Mouse (Mus musculus) spleen, adult 2 months (tissue): ENCODE data around the gene Pld5.

Source experiments
- CTCF ChIP-seq: fragments of 200-500 bp; IDR thresholded peaks from 2 replicates; pipeline ENCODE4 v1.5.1; 2011; ENCODE audit warnings: mild to moderate bottlenecking, inconsistent platforms; ENCODE audit not compliant: insufficient read depth, insufficient read length, insufficient replicate concordance; ENCODE audit errors: extremely low read depth
- POLR2A ChIP-seq: fragments of 200-500 bp; IDR thresholded peaks from 2 replicates; pipeline ENCODE4 v1.6.1; 2011; ENCODE audit warnings: low read depth, low read length, inconsistent platforms

DNA sequence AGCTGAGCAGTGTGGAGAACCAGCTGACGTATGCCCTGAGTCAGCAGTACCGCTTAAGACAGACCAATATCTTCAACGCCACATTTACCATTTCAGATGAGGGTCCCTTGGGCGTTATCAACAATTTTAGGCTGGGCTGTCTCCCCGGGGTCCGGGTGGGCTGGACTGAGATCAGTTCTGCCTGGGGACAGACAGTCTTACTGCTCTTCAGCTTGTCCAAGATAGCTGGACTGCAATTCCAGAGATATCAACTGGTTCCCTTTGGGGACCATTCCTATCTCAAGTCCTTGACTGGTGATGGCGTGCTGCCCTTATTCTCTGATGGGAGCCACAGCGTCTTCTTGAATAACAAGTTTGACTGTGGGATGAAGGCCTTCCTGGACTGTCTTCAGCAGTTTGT lies 354.0 kb downstream of the Pld5 start:
- no peak for TF ChIP-seq CTCF
- TF ChIP-seq POLR2A = no peak
